Mouse (Mus musculus): ENCODE results near the gene Reln.

- TF ChIP-seq CTCF (IDR thresholded peaks at IDR 0.05; ENCODE audit: insufficient read depth, low read length) (no peak), POLR2A (IDR thresholded peaks at IDR 0.05; ENCODE audit: borderline replicate concordance, extremely low read depth, low read depth, low read length) (no peak)
Measured at GRCm38 (mm10) chr5:22360510-22360909, 16.0 kb upstream of the Reln start.
